Mouse (Mus musculus) heart, embryonic 11.5 days (tissue): ENCODE results near the gene Phc2. TPM values are rescaled to one million over a fixed set of nuclear protein-coding genes. Genes with fewer than 3 reads are reported as not detected.

ENCODE experiments used
- ATAC-seq: fragments of 200-750 bp; cut with Nextera tagmentation; replicated peaks from 2 replicates; pipeline ENCODE4 v1.8.0; 2017; ENCODE audit warnings: moderate library complexity; ENCODE audit not compliant: insufficient number of reproducible peaks, low FRiP score, low TSS enrichment
- H3K27ac ChIP-seq: fragments of 300-500 bp; sonication (generic); 2 replicates; pipeline ENCODE4 v1.5.1; 2014; ENCODE audit warnings: mild to moderate bottlenecking, low read depth, low read length
- H3K27me3 ChIP-seq: fragments of 300-500 bp; sonication (generic); 2 replicates; pipeline ENCODE4 v1.6.1; 2014; ENCODE audit warnings: mild to moderate bottlenecking, low read length, mixed read lengths; ENCODE audit not compliant: control insufficient read depth, insufficient read depth
- H3K36me3 ChIP-seq: fragments of 300-500 bp; sonication (generic); 2 replicates; pipeline ENCODE4 v1.6.1; 2014; ENCODE audit warnings: mild to moderate bottlenecking, low read length, moderate library complexity, mixed read lengths; ENCODE audit not compliant: control insufficient read depth, insufficient read depth
- H3K4me1 ChIP-seq: fragments of 300-500 bp; sonication (generic); 2 replicates; pipeline ENCODE4 v1.6.1; 2014; ENCODE audit warnings: low read length; ENCODE audit not compliant: control insufficient read depth, insufficient read depth
- H3K4me2 ChIP-seq: fragments of 300-500 bp; sonication (generic); 2 replicates; pipeline ENCODE4 v1.6.1; 2014; ENCODE audit warnings: mild to moderate bottlenecking, moderate library complexity
- H3K4me3 ChIP-seq: fragments of 300-500 bp; sonication (generic); 2 replicates; pipeline ENCODE4 v1.5.1; 2014; ENCODE audit warnings: low read depth, low read length
- H3K9ac ChIP-seq: fragments of 300-500 bp; sonication (generic); 2 replicates; pipeline ENCODE4 v1.6.1; 2014; ENCODE audit warnings: mild to moderate bottlenecking, low read depth, low read length, moderate library complexity
- H3K9me3 ChIP-seq: fragments of 300-500 bp; sonication (generic); replicated peaks from 2 replicates; pipeline ENCODE4 v1.6.1; 2016; ENCODE audit warnings: low read length; ENCODE audit not compliant: control insufficient read depth
- WGBS: fragments of 180-500 bp; shearing (Covaris S2); extraction: QIAGEN DNeasy Blood & Tissue Kit; methylation state at CpG from one replicate; pipeline ENCODE4 v1.1.7; 2014; ENCODE audit not compliant: insufficient replicate concordance; 5-methylcytosine and 5-hydroxymethylcytosine counted together
- polyA plus RNA-seq: library from polyadenylated mRNA; unstranded; fragments of >200 nt; fragmentation: Nextera tagmentation; extraction: Ambion mirVana; gene quantifications from 2 replicates; pipeline ENCODE4 v1.2.1, GENCODE M21; 2014

Gene Phc2
- polyA plus RNA-seq, 1 experiment from 2014 or later: 30.8 TPM

- Histone ChIP-seq H3K4me3 (peak overlapping the region; percentile 93), H3K4me1 (peaks cover 60% of the 10 kb centered on the region), H3K4me2 (peak overlapping the region; percentile 83), H3K9me3 (no peaks in the 10 kb centered on the region), H3K27me3 (no peaks in the 10 kb centered on the region), H3K36me3 (no peaks in the 10 kb centered on the region), H3K9ac (no peak overlapping the region), H3K27ac (peak overlapping the region; percentile 74)
- 70% methylated on average over 6 of the region's 6 CpGs for WGBS
- no peak for ATAC-seq
Measured at GRCm38 (mm10) chr4:128730271-128730670, 75.8 kb downstream of the Phc2 start.

DNA sequence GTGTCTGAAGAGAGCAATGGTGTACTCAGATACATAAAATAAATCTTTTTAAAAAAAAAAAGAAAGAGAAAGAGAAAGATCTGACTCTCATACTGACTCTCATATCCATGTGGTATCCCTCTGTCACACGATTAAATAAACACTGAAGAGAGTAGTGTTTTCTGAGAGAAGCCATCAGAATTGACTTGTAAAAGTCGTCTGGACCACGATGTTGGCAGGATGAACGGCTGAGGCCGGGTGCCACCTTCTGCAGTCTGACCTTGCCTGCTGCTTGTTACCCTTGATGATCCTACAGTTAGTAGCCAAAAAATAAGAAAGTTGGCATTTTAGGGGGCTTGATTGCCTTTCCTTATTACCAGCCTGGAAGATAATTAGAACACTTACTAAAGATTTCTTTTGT is 78.3 kb downstream of the Phc2 start:
- peaks cover 79% of the 10 kb centered on the region for H3K4me1 ChIP-seq
- no peaks in the 10 kb centered on the region for H3K36me3 ChIP-seq
- H3K4me2 ChIP-seq: no peak overlapping the region
- no peaks in the 10 kb centered on the region for H3K27me3 ChIP-seq
- 53% methylated on average over 5 of the region's 5 CpGs for WGBS
- H3K27ac ChIP-seq: no peak overlapping the region; the same call in 1 of the 2 replicates
- H3K9me3 ChIP-seq: no peaks in the 10 kb centered on the region
- H3K4me3 ChIP-seq: no peak overlapping the region
- no peak overlapping the region for H3K9ac ChIP-seq
- ATAC-seq: no peak

DNA sequence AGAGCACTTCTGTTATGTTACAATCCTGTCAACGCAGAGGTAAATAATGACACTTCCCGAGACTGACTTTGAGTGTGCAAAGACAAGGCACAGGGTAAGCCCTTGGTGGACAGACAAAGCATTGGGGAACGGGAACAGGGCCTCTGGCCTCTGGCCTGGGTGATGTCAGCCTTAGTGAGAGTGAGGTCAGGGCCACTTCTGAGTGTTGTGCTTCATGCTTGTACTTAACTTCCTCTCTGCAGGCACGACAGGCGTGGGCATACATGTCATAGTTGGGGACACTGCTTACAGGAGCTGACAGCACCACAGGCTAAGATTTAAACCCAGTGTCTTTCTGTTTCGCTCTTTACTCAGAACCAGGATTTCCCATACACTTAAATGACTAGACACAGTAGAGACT is 79.0 kb downstream of the Phc2 start:
- H3K4me2 ChIP-seq: peak overlapping the region; percentile 20
- no peak overlapping the region for H3K4me3 ChIP-seq
- H3K27me3 ChIP-seq: no peaks in the 10 kb centered on the region
- peak overlapping the region; percentile 70 for H3K27ac ChIP-seq
- H3K9ac ChIP-seq: peak overlapping the region; percentile 6; the same call in 1 of the 2 replicates
- peaks cover 86% of the 10 kb centered on the region for H3K4me1 ChIP-seq
- ATAC-seq: no peak
- WGBS: 28% methylated on average over 6 of the region's 6 CpGs
- H3K36me3 ChIP-seq: no peaks in the 10 kb centered on the region
- H3K9me3 ChIP-seq: no peaks in the 10 kb centered on the region

DNA sequence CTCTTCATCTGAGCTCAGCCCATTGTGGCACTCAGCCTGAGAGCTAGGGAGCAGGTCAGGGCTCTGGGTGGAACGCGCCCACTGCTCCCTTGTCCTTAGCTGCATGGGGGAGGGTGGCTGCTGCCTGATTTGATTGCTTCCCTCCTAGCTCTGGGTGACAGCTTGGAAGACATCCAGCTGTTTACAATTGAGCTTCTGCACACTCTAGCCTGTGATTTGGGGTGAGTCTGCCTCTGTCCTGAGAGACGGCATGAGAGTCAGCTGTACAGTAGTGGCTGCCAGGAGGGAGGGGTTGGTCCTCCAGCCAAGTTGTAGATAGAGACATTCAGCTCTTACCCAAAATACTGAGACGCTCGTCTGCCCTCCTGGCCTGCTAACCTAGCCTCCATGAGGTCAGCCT is 79.7 kb downstream of the Phc2 start:
- Histone ChIP-seq H3K4me3 (no peak overlapping the region), H3K27ac (peak overlapping the region; percentile 70), H3K4me2 (peak overlapping the region; percentile 34), H3K36me3 (no peaks in the 10 kb centered on the region), H3K27me3 (no peaks in the 10 kb centered on the region), H3K9me3 (no peaks in the 10 kb centered on the region), H3K4me1 (peaks cover 80% of the 10 kb centered on the region), H3K9ac (0 out of 2 replicates have a peak overlapping the region, but pooled peaks have one; percentile 18)
- 31% methylated on average over 5 of the region's 5 CpGs for WGBS
- peak; percentile 54 for ATAC-seq

- WGBS: 82% methylated on average over 18 of the region's 18 CpGs
- H3K4me3 ChIP-seq: no peak overlapping the region
- H3K9ac ChIP-seq: 0 out of 2 replicates have a peak overlapping the region, but pooled peaks have one; percentile 18
- no peaks in the 10 kb centered on the region for H3K27me3 ChIP-seq
- no peaks in the 10 kb centered on the region for H3K9me3 ChIP-seq
- peak overlapping the region; percentile 70 for H3K27ac ChIP-seq
- ATAC-seq: no peak
- peaks cover 72% of the 10 kb centered on the region for H3K4me1 ChIP-seq
- no peaks in the 10 kb centered on the region for H3K36me3 ChIP-seq
- H3K4me2 ChIP-seq: peak overlapping the region; percentile 34; the same call in 1 of the 2 replicates
Measured at GRCm38 (mm10) chr4:128734721-128735671, 80.5 kb downstream of the Phc2 start.

- Histone ChIP-seq H3K27ac (peak overlapping the region; percentile 85), H3K27me3 (no peaks in the 10 kb centered on the region), H3K36me3 (no peaks in the 10 kb centered on the region), H3K9ac (peak overlapping the region; percentile 54; the same call in 1 of the 2 replicates), H3K4me2 (peak overlapping the region; percentile 41), H3K4me3 (no peak overlapping the region), H3K4me1 (peaks cover 62% of the 10 kb centered on the region), H3K9me3 (no peaks in the 10 kb centered on the region)
- ATAC-seq: no peak
- WGBS: 34% methylated on average over 6 of the region's 6 CpGs
Measured at GRCm38 (mm10) chr4:128737137-128737589, 82.7 kb downstream of the Phc2 start.

GRCm38 (mm10) chr4:128737825-128738610 is 83.5 kb downstream of the Phc2 start:
- WGBS: 69% methylated on average over 14 of the region's 14 CpGs
- no peak overlapping the region for H3K4me3 ChIP-seq
- peaks cover 64% of the 10 kb centered on the region for H3K4me1 ChIP-seq
- no peaks in the 10 kb centered on the region for H3K36me3 ChIP-seq
- H3K9ac ChIP-seq: no peak overlapping the region; the same call in 1 of the 2 replicates
- H3K27ac ChIP-seq: peak overlapping the region; percentile 85
- no peaks in the 10 kb centered on the region for H3K27me3 ChIP-seq
- H3K9me3 ChIP-seq: no peaks in the 10 kb centered on the region
- H3K4me2 ChIP-seq: peak overlapping the region; percentile 14
- ATAC-seq: no peak

- Histone ChIP-seq H3K9me3 (no peaks in the 10 kb centered on the region), H3K4me1 (peaks cover 36% of the 10 kb centered on the region), H3K9ac (no peak overlapping the region), H3K27ac (no peak overlapping the region), H3K4me3 (no peak overlapping the region), H3K4me2 (no peak overlapping the region), H3K36me3 (peaks cover 19% of the 10 kb centered on the region), H3K27me3 (no peaks in the 10 kb centered on the region)
- 83% methylated on average over 1 of the region's 1 CpGs for whole genome bisulfite sequencing
- ATAC-seq: no peak
Measured at GRCm38 (mm10) chr4:128740878-128741277, 86.4 kb downstream of the Phc2 start.
